Comparison of ENCODE assay signal across 25 mouse cellular contexts in the genomic region with DNA sequence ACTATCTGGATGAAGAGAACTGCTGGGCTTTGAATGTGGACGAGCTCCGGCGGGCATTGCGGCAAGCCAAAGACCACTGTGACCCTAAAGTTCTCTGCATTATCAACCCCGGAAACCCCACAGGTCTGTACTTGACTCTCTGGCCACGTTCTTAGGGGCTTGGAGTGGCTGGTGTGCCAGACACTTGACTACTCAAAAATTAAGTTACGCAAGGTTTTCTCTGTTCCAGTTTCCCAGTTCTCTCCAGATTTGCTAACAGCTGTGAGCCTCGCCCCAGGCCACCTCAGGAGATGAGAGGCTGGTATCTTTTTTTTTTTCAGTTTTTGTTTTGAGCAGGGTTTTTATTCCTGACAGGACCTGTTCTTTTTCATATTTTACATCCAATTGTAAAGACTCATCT. TPM values are rescaled to one million over a fixed set of nuclear protein-coding genes. Genes with fewer than 3 reads are reported as not detected.
DNase-seq lines count a peak whose midpoint lies in the region; ATAC-seq and TF ChIP-seq lines count a peak whose summit lies in the region.
"Had no signal": no experiment of that assay in that cellular context is flagged by ENCODE, and none has a peak within 500 bp of the region (broad histone marks: within the 10 kb centered on the region; RNA-seq: fewer than 3 reads in every experiment).

No protein-coding gene starts in this region.

- no peak overlapping the region for H3K9ac ChIP-seq in hindbrain, embryonic 14.5 days
- no peak overlapping the region for H3K9ac ChIP-seq in hindbrain, embryonic 12.5 days
- H3K9ac ChIP-seq in lung, postnatal 0 days (replicated peaks; ENCODE audit: low read depth), result no peak overlapping the region
- H3K9ac ChIP-seq in forebrain, embryonic 12.5 days, result no peak overlapping the region
- no peak overlapping the region for H3K9ac ChIP-seq in midbrain, embryonic 15.5 days
- H3K9ac ChIP-seq: embryonic facial prominence, embryonic 12.5 days; forebrain, embryonic 15.5 days; heart, embryonic 13.5 days; limb, embryonic 13.5 days; midbrain, embryonic 13.5 days had no signal

- peaks cover 93% of the 10 kb centered on the region for H3K36me3 ChIP-seq in hindbrain, embryonic 14.5 days (replicated peaks; ENCODE audit: control insufficient read depth, insufficient read depth)
- H3K36me3 ChIP-seq in hindbrain, embryonic 12.5 days, result peaks cover 65% of the 10 kb centered on the region
- no peaks in the 10 kb centered on the region for H3K36me3 ChIP-seq in lung, postnatal 0 days (ENCODE audit: insufficient read depth, low read length)
- peaks cover 78% of the 10 kb centered on the region for H3K36me3 ChIP-seq in forebrain, embryonic 12.5 days (replicated peaks)
- peaks cover 32% of the 10 kb centered on the region for H3K36me3 ChIP-seq in midbrain, embryonic 15.5 days (replicated peaks)

- no peaks in the 10 kb centered on the region for H3K27me3 ChIP-seq in hindbrain, embryonic 14.5 days (ENCODE audit: control insufficient read depth, insufficient read depth, low read length)
- H3K27me3 ChIP-seq in hindbrain, embryonic 12.5 days, result no peaks in the 10 kb centered on the region
- no peaks in the 10 kb centered on the region for H3K27me3 ChIP-seq in lung, postnatal 0 days (replicated peaks; ENCODE audit: insufficient read depth, low read length)
- H3K27me3 ChIP-seq in forebrain, embryonic 12.5 days, result no peaks in the 10 kb centered on the region
- H3K27me3 ChIP-seq in midbrain, embryonic 15.5 days (replicated peaks), result no peaks in the 10 kb centered on the region
- H3K27me3 ChIP-seq: embryonic facial prominence, embryonic 12.5 days; forebrain, embryonic 15.5 days; heart, embryonic 13.5 days; limb, embryonic 13.5 days; midbrain, embryonic 13.5 days; Patski had no signal

- no peak for TF ChIP-seq CTCF in lung, adult 2 months (IDR thresholded peaks at IDR 0.05; ENCODE audit: insufficient read depth, low read length)
- TF ChIP-seq CTCF in lung, postnatal 0 days (IDR thresholded peaks at IDR 0.05), result no peak

- ATAC-seq in hindbrain, embryonic 14.5 days (ENCODE audit: low FRiP score), result no peak
- no peak for ATAC-seq in hindbrain, embryonic 12.5 days (ENCODE audit: low FRiP score)
- ATAC-seq in lung, postnatal 0 days, result peak; percentile 72
- no peak for ATAC-seq in forebrain, embryonic 12.5 days (ENCODE audit: low FRiP score)
- no peak for ATAC-seq in midbrain, embryonic 15.5 days (replicated peaks)
- ATAC-seq: forebrain, embryonic 15.5 days; intestine, embryonic 16.5 days; midbrain, embryonic 13.5 days; Patski had no signal

- H3K9me3 ChIP-seq in hindbrain, embryonic 14.5 days (ENCODE audit: control insufficient read depth, low read length), result no peaks in the 10 kb centered on the region
- H3K9me3 ChIP-seq in hindbrain, embryonic 12.5 days (replicated peaks), result no peaks in the 10 kb centered on the region
- H3K9me3 ChIP-seq in lung, postnatal 0 days (ENCODE audit: low read length), result no peaks in the 10 kb centered on the region
- H3K9me3 ChIP-seq in forebrain, embryonic 12.5 days, result no peaks in the 10 kb centered on the region
- H3K9me3 ChIP-seq in midbrain, embryonic 15.5 days, result no peaks in the 10 kb centered on the region
- H3K9me3 ChIP-seq: embryonic facial prominence, embryonic 12.5 days; forebrain, embryonic 15.5 days; heart, embryonic 13.5 days; limb, embryonic 13.5 days; midbrain, embryonic 13.5 days had no signal

- DNase-seq in hindbrain, embryonic 14.5 days (ENCODE audit: low spot score), result no peak
- peak; percentile 15 for DNase-seq in lung, adult 2 months
- DNase-seq in lung, postnatal 4 days, result no peak
- DNase-seq in lung, postnatal 0 days (ENCODE audit: low spot score), result peak; percentile 67
- DNase-seq: adrenal gland, postnatal 14 days; cerebellum, adult 11-12 months; cerebellum, adult 9-11 months; embryo, embryonic 11 days; heart, postnatal 10 days; kidney, adult 9 months; kidney, postnatal 10 days; layer of hippocampus, adult 9-11 months; right cerebral cortex, postnatal 25 days; thymus, postnatal 36 days had no signal

- H3K4me1 ChIP-seq in hindbrain, embryonic 14.5 days (replicated peaks; ENCODE audit: control insufficient read depth, insufficient read depth, low read length), result no peaks in the 10 kb centered on the region
- H3K4me1 ChIP-seq in hindbrain, embryonic 12.5 days, result no peaks in the 10 kb centered on the region
- no peaks in the 10 kb centered on the region for H3K4me1 ChIP-seq in lung, adult 2 months (ENCODE audit: control insufficient read depth, insufficient read depth, low read length)
- no peaks in the 10 kb centered on the region for H3K4me1 ChIP-seq in lung, postnatal 0 days (ENCODE audit: insufficient read depth, low read depth, low read length)
- H3K4me1 ChIP-seq in forebrain, embryonic 12.5 days, result no peaks in the 10 kb centered on the region
- no peaks in the 10 kb centered on the region for H3K4me1 ChIP-seq in midbrain, embryonic 15.5 days
- H3K4me1 ChIP-seq: embryonic facial prominence, embryonic 12.5 days; forebrain, embryonic 15.5 days; heart, embryonic 13.5 days; limb, embryonic 13.5 days; midbrain, embryonic 13.5 days had no signal

- no peak overlapping the region for H3K4me3 ChIP-seq in hindbrain, embryonic 14.5 days (replicated peaks; ENCODE audit: low read length)
- H3K4me3 ChIP-seq in hindbrain, embryonic 12.5 days, result no peak overlapping the region
- no peak overlapping the region for H3K4me3 ChIP-seq in lung, adult 2 months (replicated peaks; ENCODE audit: extremely low read depth, low read depth, low read length)
- H3K4me3 ChIP-seq in lung, postnatal 0 days (ENCODE audit: low read depth, low read length), result no peak overlapping the region
- no peak overlapping the region for H3K4me3 ChIP-seq in forebrain, embryonic 12.5 days (replicated peaks)
- no peak overlapping the region for H3K4me3 ChIP-seq in midbrain, embryonic 15.5 days
- H3K4me3 ChIP-seq: embryonic facial prominence, embryonic 12.5 days; forebrain, embryonic 15.5 days; heart, embryonic 13.5 days; limb, embryonic 13.5 days; midbrain, embryonic 13.5 days had no signal

- H3K4me2 ChIP-seq in hindbrain, embryonic 14.5 days (replicated peaks), result no peak overlapping the region
- H3K4me2 ChIP-seq in hindbrain, embryonic 12.5 days (replicated peaks), result no peak overlapping the region
- no peak overlapping the region for H3K4me2 ChIP-seq in lung, postnatal 0 days (replicated peaks; ENCODE audit: low read depth, low read length)
- H3K4me2 ChIP-seq in forebrain, embryonic 12.5 days, result no peak overlapping the region
- H3K4me2 ChIP-seq in midbrain, embryonic 15.5 days, result no peak overlapping the region
- H3K4me2 ChIP-seq: embryonic facial prominence, embryonic 12.5 days; forebrain, embryonic 15.5 days; heart, embryonic 13.5 days; limb, embryonic 13.5 days; liver, embryonic 11.5 days; midbrain, embryonic 13.5 days had no signal

- H3K27ac ChIP-seq in hindbrain, embryonic 14.5 days, result peak overlapping the region; percentile 54; the same call in 1 of the 2 replicates
- H3K27ac ChIP-seq in hindbrain, embryonic 12.5 days, result no peak overlapping the region
- no peak overlapping the region for H3K27ac ChIP-seq in lung, postnatal 0 days (ENCODE audit: low read length)
- H3K27ac ChIP-seq in forebrain, embryonic 12.5 days, result no peak overlapping the region
- H3K27ac ChIP-seq in midbrain, embryonic 15.5 days, result no peak overlapping the region
- H3K27ac ChIP-seq: embryonic facial prominence, embryonic 12.5 days; heart, embryonic 13.5 days; limb, embryonic 13.5 days had no signal

- WGBS in hindbrain, embryonic 14.5 days, result 87% methylated on average over 8 of the region's 8 CpGs
- 90% methylated on average over 8 of the region's 8 CpGs for WGBS in hindbrain, embryonic 12.5 days
- 79% methylated on average over 8 of the region's 8 CpGs for WGBS in lung, adult 2 months
- WGBS in lung, postnatal 0 days, result 59% methylated on average over 8 of the region's 8 CpGs
- WGBS in forebrain, embryonic 12.5 days, result 92% methylated on average over 8 of the region's 8 CpGs
- WGBS in midbrain, embryonic 15.5 days, result 87% methylated on average over 8 of the region's 8 CpGs

- 0 out of 2 replicates have a peak, but pooled peaks have one; percentile 11 for TF ChIP-seq EP300 in lung, postnatal 0 days (IDR thresholded peaks at IDR 0.05)

- TF ChIP-seq POLR2A in lung, adult 2 months (IDR thresholded peaks at IDR 0.05; ENCODE audit: borderline replicate concordance, extremely low read depth, low read depth, low read length), result no peak

RNA-seq across cellular contexts. Expression of a gene that starts 19.9 kb away (rescaled TPM):
- polyA plus RNA-seq in hindbrain, embryonic 14.5 days (2014; fragmentation: Nextera tagmentation; extraction: Ambion mirVana), result 56.7 and 67.1 TPM in 2 replicates
- polyA plus RNA-seq in hindbrain, embryonic 12.5 days (2016; fragmentation: Nextera tagmentation; extraction: Ambion mirVana), result 44.4 and 44.8 TPM in 2 replicates
- polyA plus RNA-seq in lung, adult 2 months (2012; rRNA removed), result 9.6 and 16.4 TPM in 2 replicates
- polyA plus RNA-seq in lung, postnatal 0 days (2015; fragmentation: Nextera tagmentation; extraction: Ambion mirVana), result 4.6 and 6.7 TPM in 2 replicates
- 36.9 and 38.3 TPM in 2 replicates for polyA plus RNA-seq in forebrain, embryonic 12.5 days (2016; fragmentation: Nextera tagmentation; extraction: Ambion mirVana)
- 39.3 and 40.1 TPM in 2 replicates for polyA plus RNA-seq in midbrain, embryonic 15.5 days (2015; fragmentation: Nextera tagmentation; extraction: Ambion mirVana)

RNA-seq across cellular contexts. Expression of a gene that starts 42.9 kb away (rescaled TPM):
- 172 and 197 TPM in 2 replicates for polyA plus RNA-seq in hindbrain, embryonic 14.5 days (2014; fragmentation: Nextera tagmentation; extraction: Ambion mirVana)
- polyA plus RNA-seq in hindbrain, embryonic 12.5 days (2016; fragmentation: Nextera tagmentation; extraction: Ambion mirVana), result 170 and 174 TPM in 2 replicates
- 5.5 and 10.9 TPM in 2 replicates for polyA plus RNA-seq in lung, adult 2 months (2012; rRNA removed)
- polyA plus RNA-seq in lung, postnatal 0 days (2015; fragmentation: Nextera tagmentation; extraction: Ambion mirVana), result 95.7 and 107 TPM in 2 replicates
- 167 and 183 TPM in 2 replicates for polyA plus RNA-seq in forebrain, embryonic 12.5 days (2016; fragmentation: Nextera tagmentation; extraction: Ambion mirVana)
- polyA plus RNA-seq in midbrain, embryonic 15.5 days (2015; fragmentation: Nextera tagmentation; extraction: Ambion mirVana), result 175 and 178 TPM in 2 replicates

Comparison
In these comparisons a context has a peak if more than half of its experiments do, and no peak if none do; other contexts are left out.
1. DNase-seq: peak in lung, adult 2 months (single experiment) and lung, postnatal 0 days (single experiment); none in hindbrain, embryonic 14.5 days (single experiment) and lung, postnatal 4 days (0 of 2).